Mouse (Mus musculus) leukemia stem cell, adult 10-12 weeks (primary cell): ENCODE measurements around the gene Cyp1a1. TPM values are rescaled to one million over a fixed set of nuclear protein-coding genes. Genes with fewer than 3 reads are reported as not detected.

ENCODE experiments used
- polyA plus RNA-seq: library from polyadenylated mRNA; stranded (reverse); fragments of >175 nt; gene quantifications from 2 replicates; pipeline ENCODE4 v1.2.3, GENCODE M21; 2012; ENCODE audit warnings: low replicate concordance

Gene Cyp1a1
- 0.15 TPM in 1 of 2 replicates, not detected in the other for polyA plus RNA-seq

GRCm38 (mm10) chr9:57687751-57688150 is at the start of gene Cyp1a1:
TSS of gene Cyp1a1 (plus strand) at chr9:57687928.

DNA sequence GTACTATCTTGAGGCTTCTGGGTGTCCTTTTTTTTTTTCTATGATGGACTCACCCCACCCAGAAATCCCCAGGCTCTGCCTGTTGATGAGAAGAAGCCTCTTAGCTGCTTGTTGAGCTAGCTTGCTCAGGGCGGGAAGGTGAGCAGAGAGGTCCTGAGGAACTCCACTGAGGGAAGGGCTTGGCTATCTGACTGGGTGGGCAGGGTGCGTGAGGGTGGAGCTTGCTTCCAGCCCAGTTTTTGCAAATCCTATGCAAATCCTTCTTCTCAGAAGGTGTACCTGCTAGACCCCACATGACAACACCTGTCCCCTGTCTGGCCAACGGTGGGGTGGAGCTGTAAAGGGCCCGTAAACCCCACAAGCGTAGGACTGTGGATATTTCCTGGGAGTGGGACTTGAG is 34.4 kb upstream of the Cyp1a1 start, which contains the start of gene Csk:
Gene Csk, minus strand, starts transcription at position 349 of the 400 bp plus-strand sequence.

GRCm38 (mm10) chr9:57683520-57683919 is 4.2 kb upstream of the Cyp1a1 start, which contains the start of gene Cyp1a2:
TSS of gene Cyp1a2 (minus strand) at chr9:57683703.

DNA sequence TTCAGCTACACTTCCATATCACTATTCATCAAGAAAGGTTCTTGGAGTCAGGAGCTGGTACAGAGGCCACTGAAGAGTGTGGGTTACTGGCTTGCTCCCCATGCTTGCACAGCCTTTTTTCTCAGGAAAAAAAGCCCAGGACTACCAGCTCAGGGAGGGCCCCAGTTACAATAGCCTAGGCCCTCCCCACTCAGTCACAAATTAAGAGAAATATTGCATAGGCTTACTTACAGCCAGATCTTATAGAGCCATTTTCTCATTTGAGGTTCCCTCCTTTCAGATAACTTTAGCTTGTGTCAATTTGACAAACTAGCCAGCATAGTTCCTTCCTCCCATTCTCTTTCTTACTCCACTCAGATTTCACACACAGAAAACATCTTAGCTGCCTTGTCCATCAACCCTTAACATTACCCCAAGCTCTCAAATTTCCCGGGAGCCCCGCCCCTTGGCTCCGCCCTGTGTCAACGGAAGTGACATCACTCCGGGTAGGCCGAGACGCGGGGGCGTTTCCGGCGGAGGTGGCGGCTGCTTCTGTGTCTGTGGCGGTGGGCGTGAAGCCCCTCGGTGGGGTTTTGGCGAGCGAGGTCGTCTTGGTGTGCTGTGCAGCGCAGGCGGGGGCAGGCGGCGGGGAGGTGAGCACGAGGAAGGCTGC is 20.5 kb downstream of the Cyp1a1 start, which contains the start of gene Edc3:
Gene Edc3, plus strand, starts transcription at position 473 of the 652 bp plus-strand sequence.

Other genes with a start within 250 kb of the Cyp1a1 start
- 5.1 and 7.3 TPM in 2 replicates for gene Ppcdc, start 247.8 kb upstream of the Cyp1a1 start, polyA plus RNA-seq
- 1.6 and 3.4 TPM in 2 replicates for gene Scamp5, start 219.9 kb upstream of the Cyp1a1 start, polyA plus RNA-seq
- 0.48 TPM in 1 of 2 replicates, not detected in the other for gene Rpp25, start 183.9 kb upstream of the Cyp1a1 start, polyA plus RNA-seq
- gene Cox5a, start 166.7 kb upstream of the Cyp1a1 start, polyA plus RNA-seq: 375 and 488 TPM in 2 replicates
- gene Fam219b, start 150.4 kb upstream of the Cyp1a1 start, polyA plus RNA-seq: 8.9 and 30.6 TPM in 2 replicates
- 0.38 and 1.4 TPM in 2 replicates for gene Mpi, start 135.2 kb upstream of the Cyp1a1 start, polyA plus RNA-seq
- gene Scamp2, start 127.0 kb upstream of the Cyp1a1 start, polyA plus RNA-seq: 3.0 and 80.8 TPM in 2 replicates
- 4.8 and 5.2 TPM in 2 replicates for gene Ulk3, start 98.5 kb upstream of the Cyp1a1 start, polyA plus RNA-seq
- gene Cplx3, start 81.6 kb upstream of the Cyp1a1 start, polyA plus RNA-seq: not detected in 2 replicates
- gene Lman1l, start 67.2 kb upstream of the Cyp1a1 start, polyA plus RNA-seq: not detected in 2 replicates
- 457 and 560 TPM in 2 replicates for gene Csk, start 34.3 kb upstream of the Cyp1a1 start, polyA plus RNA-seq
- gene Cyp1a2, start 4.2 kb upstream of the Cyp1a1 start, polyA plus RNA-seq: not detected in 2 replicates
- 1.1 and 10.9 TPM in 2 replicates for gene Edc3, start 20.6 kb downstream of the Cyp1a1 start, polyA plus RNA-seq
- 41.0 and 44.7 TPM in 2 replicates for gene Clk3, start 77.9 kb downstream of the Cyp1a1 start, polyA plus RNA-seq
- gene Arid3b, start 148.9 kb downstream of the Cyp1a1 start, polyA plus RNA-seq: 6.4 and 22.1 TPM in 2 replicates
- 89.3 and 114 TPM in 2 replicates for gene Ubl7, start 223.1 kb downstream of the Cyp1a1 start, polyA plus RNA-seq